Mouse (Mus musculus) heart, adult 18-20 months (tissue): ENCODE results near the gene Zfp110. TPM values are rescaled to one million over a fixed set of nuclear protein-coding genes. Genes with fewer than 3 reads are reported as not detected.
"Not testable (repeated sequence)": the region's sequence is repeated elsewhere in the genome, so short reads cannot be mapped to it uniquely, and the experiment has no call there.

ENCODE experiments used
- DNase-seq, 2 experiments: peaks; one replicate each; pipeline ENCODE4 v3.0.0; 2021 to 2022; ENCODE audit warnings: mixed read lengths in 1 of 2
- long read RNA-seq, 2 experiments: library from polyadenylated mRNA; stranded (forward); transcript quantifications; one replicate each; pipeline ENCODE4 v2.0.0; 2021
- total RNA-seq, 2 experiments: library from RNA; stranded (reverse); gene quantifications; 2 replicates each; pipeline ENCODE4 v1.2.3; 2021

The Zfp110 gene
- total RNA-seq, result 10 to 100 TPM; 17.0 to 18.4 TPM
- long read RNA-seq, experiment 1, transcript Zfp110-201 (8 exons, 3,591 nt), result major isoform, 8 of 10 reads
- long read RNA-seq, experiment 1, partial matches to known transcripts, result 0 of 10 reads
- long read RNA-seq, experiment 1, other reads (novel, unspliced or antisense), result 1 of 10 reads
- long read RNA-seq, experiment 2, transcript Zfp110-201 (8 exons, 3,591 nt), result major isoform, 5 of 6 reads
- long read RNA-seq, experiment 2, partial matches to known transcripts, result 0 of 6 reads
- long read RNA-seq, experiment 2, other reads (novel, unspliced or antisense), result 1 of 6 reads

GRCm38 (mm10) chr7:12834162-12835120 lies at the start of gene Zfp110:
Zfp110 (plus strand) TSS chr7:12834761.
- peak; percentile 94 to 95 for DNase-seq

- no peak for DNase-seq
Measured at GRCm38 (mm10) chr7:12787333-12787732, 47.2 kb upstream of the Zfp110 start.

GRCm38 (mm10) chr7:12788025-12788424 lies 46.5 kb upstream of the Zfp110 start:
- no peak for DNase-seq

GRCm38 (mm10) chr7:12792624-12793023 lies 41.9 kb upstream of the Zfp110 start:
- DNase-seq, result not testable (repeated sequence)

GRCm38 (mm10) chr7:12797971-12798370 lies 36.6 kb upstream of the Zfp110 start:
- DNase-seq, result no peak

GRCm38 (mm10) chr7:12799554-12799953 lies 35.0 kb upstream of the Zfp110 start:
- DNase-seq, result no peak

GRCm38 (mm10) chr7:12802866-12803726 lies 31.5 kb upstream of the Zfp110 start, which contains the start of gene Zscan18:
Zscan18 (minus strand) TSS chr7:12803635.
- peak; percentile 69 to 76 for DNase-seq

GRCm38 (mm10) chr7:12803727-12804071 lies 30.9 kb upstream of the Zfp110 start:
- DNase-seq, result no peak

GRCm38 (mm10) chr7:12815566-12815965 lies 19.0 kb upstream of the Zfp110 start:
- no peak for DNase-seq

- DNase-seq, result peak; percentile 93 to 94
Measured at GRCm38 (mm10) chr7:12818521-12819295, 15.9 kb upstream of the Zfp110 start, which contains the start of gene Zfp329. Zfp329 (minus strand) TSS chr7:12818858.

GRCm38 (mm10) chr7:12835193-12835671 lies 671 bp downstream of the Zfp110 start:
- DNase-seq, result no peak

- DNase-seq, result no peak
Measured at GRCm38 (mm10) chr7:12835779-12836178, 1.2 kb downstream of the Zfp110 start.

- peak; percentile 8 to 56 for DNase-seq
Measured at GRCm38 (mm10) chr7:12874301-12874700, 39.7 kb downstream of the Zfp110 start.

- DNase-seq, result no peak
Measured at GRCm38 (mm10) chr7:12880036-12880435, 45.5 kb downstream of the Zfp110 start.

GRCm38 (mm10) chr7:12880497-12880896 lies 45.9 kb downstream of the Zfp110 start:
- DNase-seq, result not testable (repeated sequence)

GRCm38 (mm10) chr7:12880911-12881660 lies 46.5 kb downstream of the Zfp110 start, which contains the start of gene Zfp128:
Zfp128 (plus strand) TSS chr7:12881177.
- peak; percentile 97 to 98 for DNase-seq

GRCm38 (mm10) chr7:12886563-12887266 lies 52.2 kb downstream of the Zfp110 start:
- DNase-seq, result no peak

GRCm38 (mm10) chr7:12887585-12887984 lies 53.0 kb downstream of the Zfp110 start:
- no peak for DNase-seq

- no peak for DNase-seq
Measured at GRCm38 (mm10) chr7:12890928-12891327, 56.4 kb downstream of the Zfp110 start.
